Mouse (Mus musculus) heart, embryonic 15.5 days (tissue): Measurements from ENCODE around the gene Sdad1. TPM values are rescaled to one million over a fixed set of nuclear protein-coding genes. Genes with fewer than 3 reads are reported as not detected.

Experiments
- ATAC-seq: fragments of 200-750 bp; cut with Nextera tagmentation; replicated peaks from 2 replicates; pipeline ENCODE4 v1.8.0; 2017; ENCODE audit warnings: low read depth, moderate TSS enrichment; ENCODE audit not compliant: insufficient number of reproducible peaks, insufficient read depth, low FRiP score
- H3K27ac ChIP-seq: fragments of 300-500 bp; sonication (generic); 2 replicates; pipeline ENCODE4 v1.5.1; 2015; ENCODE audit warnings: mild to moderate bottlenecking, inconsistent platforms
- H3K27me3 ChIP-seq: fragments of 300-500 bp; sonication (generic); 2 replicates; pipeline ENCODE4 v1.6.1; 2015; ENCODE audit warnings: inconsistent platforms
- H3K36me3 ChIP-seq: fragments of 300-500 bp; sonication (generic); 2 replicates; pipeline ENCODE4 v1.6.1; 2015; ENCODE audit warnings: mild to moderate bottlenecking, inconsistent platforms
- H3K4me1 ChIP-seq: fragments of 300-500 bp; sonication (generic); replicated peaks from 2 replicates; pipeline ENCODE4 v1.6.1; 2015; ENCODE audit warnings: inconsistent platforms
- H3K4me2 ChIP-seq: fragments of 300-500 bp; sonication (generic); 2 replicates; pipeline ENCODE4 v1.6.1; 2015; ENCODE audit warnings: inconsistent platforms, mild to moderate bottlenecking, moderate library complexity
- H3K4me3 ChIP-seq: fragments of 300-500 bp; sonication (generic); 2 replicates; pipeline ENCODE4 v1.5.1; 2015; ENCODE audit warnings: mild to moderate bottlenecking, inconsistent platforms
- H3K9ac ChIP-seq: fragments of 300-500 bp; sonication (generic); 2 replicates; pipeline ENCODE4 v1.6.1; 2015; ENCODE audit warnings: mild to moderate bottlenecking, inconsistent platforms
- H3K9me3 ChIP-seq: fragments of 300-500 bp; sonication (generic); replicated peaks from 2 replicates; pipeline ENCODE4 v1.6.1; 2016; ENCODE audit warnings: inconsistent platforms
- WGBS: fragments of 180-500 bp; shearing (Covaris S2); methylation state at CpG from one replicate; pipeline ENCODE4 v1.1.7; 2015; ENCODE audit warnings: mixed read lengths; 5-methylcytosine and 5-hydroxymethylcytosine counted together
- polyA plus RNA-seq: library from polyadenylated mRNA; unstranded; fragments of >200 nt; fragmentation: Nextera tagmentation; extraction: Ambion mirVana; gene quantifications from 2 replicates; pipeline ENCODE4 v1.2.1, GENCODE M21; 2015

Gene Sdad1
- polyA plus RNA-seq, 1 experiment from 2014 or later = 20.0 TPM

GRCm38 (mm10) chr5:92263761-92264359, 46.4 kb downstream of the Sdad1 start:
- peaks cover under 1% of the 10 kb centered on the region; the same call in 1 of the 2 replicates for H3K27me3 ChIP-seq
- H3K4me3 ChIP-seq = no peak overlapping the region
- no peaks in the 10 kb centered on the region for H3K9me3 ChIP-seq
- no peak overlapping the region for H3K27ac ChIP-seq
- H3K4me1 ChIP-seq = peaks cover 10% of the 10 kb centered on the region
- peak; percentile 72 for ATAC-seq
- 20% methylated on average over 4 of the region's 4 CpGs for WGBS
- no peak overlapping the region for H3K4me2 ChIP-seq
- no peak overlapping the region for H3K9ac ChIP-seq
- no peaks in the 10 kb centered on the region for H3K36me3 ChIP-seq

DNA sequence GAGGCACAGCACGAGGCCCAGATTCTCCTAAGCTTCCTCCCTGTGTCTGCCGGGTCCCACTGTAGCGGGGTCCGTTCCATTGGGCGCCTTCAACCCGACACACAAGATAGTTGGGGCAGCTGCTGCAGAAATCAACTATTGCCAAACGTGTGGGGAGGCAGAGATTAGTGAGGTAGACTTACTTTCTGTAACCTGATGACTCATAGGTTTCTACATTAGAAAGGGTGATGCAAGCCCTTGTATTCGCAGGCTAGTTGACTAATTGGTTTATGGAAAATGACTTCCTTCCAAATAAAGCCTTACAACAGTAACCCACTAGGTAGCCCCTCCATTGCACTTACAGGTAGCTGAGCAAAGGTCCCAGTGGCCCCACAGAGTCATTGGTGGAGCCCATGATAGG, 47.6 kb downstream of the Sdad1 start:
- Histone ChIP-seq H3K4me1 (peaks cover 10% of the 10 kb centered on the region), H3K36me3 (no peaks in the 10 kb centered on the region), H3K4me3 (no peak overlapping the region), H3K9ac (no peak overlapping the region), H3K27ac (no peak overlapping the region), H3K9me3 (no peaks in the 10 kb centered on the region), H3K27me3 (peaks cover 3% of the 10 kb centered on the region; the same call in 1 of the 2 replicates), H3K4me2 (no peak overlapping the region)
- WGBS = 81% methylated on average over 8 of the region's 8 CpGs
- ATAC-seq = no peak

GRCm38 (mm10) chr5:92256218-92256617, 54.1 kb downstream of the Sdad1 start, which contains the start of gene Ppef2:
Ppef2 (minus strand) TSS chr5:92256278.
- WGBS = 32% methylated on average over 6 of the region's 6 CpGs
- H3K4me3 ChIP-seq = no peak within 1 kb of the TSS

DNA sequence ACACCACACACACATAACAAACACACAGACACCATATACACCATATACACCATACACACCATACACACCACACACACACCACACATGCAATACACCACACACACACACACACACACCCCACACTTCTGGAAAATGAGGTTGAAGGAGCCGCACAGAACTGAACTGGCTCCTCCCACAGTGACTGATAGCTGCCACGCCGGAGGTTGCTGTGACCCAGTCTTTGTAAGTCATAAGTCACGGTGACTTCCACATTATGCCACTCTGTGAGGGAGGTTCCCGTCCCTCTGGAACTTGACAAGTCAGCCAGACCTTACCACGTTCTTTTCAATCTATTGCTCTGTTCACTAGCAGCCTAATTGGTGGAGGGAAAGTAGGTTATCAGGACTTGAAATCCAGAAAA, 55.8 kb downstream of the Sdad1 start:
- ATAC-seq = no peak
- H3K27ac ChIP-seq = no peak overlapping the region
- 63% methylated on average over 6 of the region's 6 CpGs for WGBS
- no peak overlapping the region for H3K4me2 ChIP-seq
- no peaks in the 10 kb centered on the region for H3K36me3 ChIP-seq
- H3K4me1 ChIP-seq = peaks cover 4% of the 10 kb centered on the region
- no peak overlapping the region for H3K9ac ChIP-seq
- H3K27me3 ChIP-seq = peaks cover 3% of the 10 kb centered on the region; the same call in 1 of the 2 replicates
- H3K9me3 ChIP-seq = 0 out of 2 replicates have a peak, but pooled peaks cover 2% of the 10 kb centered on the region
- no peak overlapping the region for H3K4me3 ChIP-seq

More at GRCm38 (mm10) chr5:92256218-92256617, 54.1 kb downstream of the Sdad1 start, which contains the start of gene Ppef2:
- ATAC-seq = no peak
- Histone ChIP-seq H3K27ac (no peak within 1 kb of the TSS), H3K27me3 (peaks cover 3% of the 10 kb centered on the region; the same call in 1 of the 2 replicates), H3K9me3 (no peaks in the 10 kb centered on the region), H3K36me3 (no peaks in the 10 kb centered on the region), H3K4me2 (no peak within 1 kb of the TSS), H3K9ac (no peak within 1 kb of the TSS), H3K4me1 (peaks cover 4% of the 10 kb centered on the region)

GRCm38 (mm10) chr5:92252797-92253343, 57.4 kb downstream of the Sdad1 start:
- Histone ChIP-seq H3K36me3 (no peaks in the 10 kb centered on the region), H3K4me3 (no peak overlapping the region), H3K4me1 (peaks cover 4% of the 10 kb centered on the region), H3K27me3 (no peaks in the 10 kb centered on the region), H3K9me3 (0 out of 2 replicates have a peak, but pooled peaks cover 3% of the 10 kb centered on the region), H3K4me2 (peak overlapping the region; percentile 26; the same call in 1 of the 2 replicates), H3K27ac (no peak overlapping the region), H3K9ac (no peak overlapping the region)
- 19% methylated on average over 18 of the region's 18 CpGs for WGBS
- ATAC-seq = no peak

DNA sequence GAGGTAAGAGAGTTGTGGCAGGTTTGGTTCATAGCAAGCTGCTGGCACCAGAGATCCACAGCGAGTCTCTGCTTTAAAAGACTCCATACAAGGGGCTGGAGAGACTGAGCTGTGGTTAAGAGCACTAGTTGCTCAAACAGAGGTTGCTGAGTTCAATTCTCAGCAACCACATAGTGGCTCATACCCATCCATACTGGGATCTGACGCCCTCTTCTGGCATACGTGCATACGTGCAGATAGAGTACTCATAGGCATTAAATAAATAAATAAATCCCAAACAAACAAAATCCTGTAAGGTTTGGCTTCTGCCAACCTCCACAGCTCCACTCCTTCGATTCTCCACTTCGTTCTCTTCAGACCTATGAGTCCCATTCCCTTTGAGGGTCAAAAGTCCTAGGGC, 58.2 kb downstream of the Sdad1 start:
- no peaks in the 10 kb centered on the region for H3K27me3 ChIP-seq
- ATAC-seq = no peak
- peaks cover 4% of the 10 kb centered on the region for H3K4me1 ChIP-seq
- WGBS = 86% methylated on average over 6 of the region's 6 CpGs
- no peak overlapping the region for H3K9ac ChIP-seq
- no peak overlapping the region for H3K4me2 ChIP-seq
- no peaks in the 10 kb centered on the region for H3K36me3 ChIP-seq
- H3K4me3 ChIP-seq = no peak overlapping the region
- H3K27ac ChIP-seq = no peak overlapping the region
- H3K9me3 ChIP-seq = 0 out of 2 replicates have a peak, but pooled peaks cover 3% of the 10 kb centered on the region

- peaks cover 4% of the 10 kb centered on the region for H3K4me1 ChIP-seq
- H3K27me3 ChIP-seq = no peaks in the 10 kb centered on the region
- no peaks in the 10 kb centered on the region for H3K36me3 ChIP-seq
- H3K9ac ChIP-seq = no peak overlapping the region
- no peak overlapping the region for H3K27ac ChIP-seq
- 71% methylated on average over 11 of the region's 11 CpGs for WGBS
- H3K4me2 ChIP-seq = no peak overlapping the region
- H3K9me3 ChIP-seq = 0 out of 2 replicates have a peak, but pooled peaks cover 3% of the 10 kb centered on the region
- no peak overlapping the region for H3K4me3 ChIP-seq
- no peak for ATAC-seq
Measured at GRCm38 (mm10) chr5:92248614-92249013, 61.7 kb downstream of the Sdad1 start.

- Histone ChIP-seq H3K9ac (no peak overlapping the region), H3K4me3 (no peak overlapping the region), H3K36me3 (no peaks in the 10 kb centered on the region), H3K9me3 (0 out of 2 replicates have a peak, but pooled peaks cover 3% of the 10 kb centered on the region), H3K4me2 (no peak overlapping the region), H3K27ac (no peak overlapping the region), H3K27me3 (no peaks in the 10 kb centered on the region), H3K4me1 (no peaks in the 10 kb centered on the region)
- no peak for ATAC-seq
- 79% methylated on average over 9 of the region's 9 CpGs for WGBS
Measured at GRCm38 (mm10) chr5:92245483-92245882, 64.8 kb downstream of the Sdad1 start.

GRCm38 (mm10) chr5:92244900-92245299, 65.4 kb downstream of the Sdad1 start:
- H3K4me2 ChIP-seq = no peak overlapping the region
- H3K4me3 ChIP-seq = no peak overlapping the region
- 88% methylated on average over 2 of the region's 2 CpGs for WGBS
- 0 out of 2 replicates have a peak, but pooled peaks cover 3% of the 10 kb centered on the region for H3K9me3 ChIP-seq
- no peak overlapping the region for H3K9ac ChIP-seq
- no peaks in the 10 kb centered on the region for H3K36me3 ChIP-seq
- H3K27me3 ChIP-seq = no peaks in the 10 kb centered on the region
- H3K4me1 ChIP-seq = peaks cover under 1% of the 10 kb centered on the region; the same call in 1 of the 2 replicates
- no peak for ATAC-seq
- H3K27ac ChIP-seq = no peak overlapping the region

GRCm38 (mm10) chr5:92240769-92241168, 69.5 kb downstream of the Sdad1 start:
- WGBS = 87% methylated on average over 12 of the region's 12 CpGs
- H3K4me2 ChIP-seq = no peak overlapping the region
- no peaks in the 10 kb centered on the region for H3K27me3 ChIP-seq
- no peaks in the 10 kb centered on the region for H3K36me3 ChIP-seq
- H3K4me3 ChIP-seq = no peak overlapping the region
- H3K27ac ChIP-seq = no peak overlapping the region
- ATAC-seq = no peak
- peaks cover 4% of the 10 kb centered on the region; the same call in 1 of the 2 replicates for H3K4me1 ChIP-seq
- H3K9me3 ChIP-seq = no peaks in the 10 kb centered on the region
- H3K9ac ChIP-seq = no peak overlapping the region

- no peak overlapping the region for H3K27ac ChIP-seq
- ATAC-seq = no peak
- H3K27me3 ChIP-seq = no peaks in the 10 kb centered on the region
- WGBS = 43% methylated on average over 29 of the region's 29 CpGs
- H3K9me3 ChIP-seq = no peaks in the 10 kb centered on the region
- H3K4me1 ChIP-seq = peaks cover 4% of the 10 kb centered on the region; the same call in 1 of the 2 replicates
- 0 out of 2 replicates have a peak overlapping the region, but pooled peaks have one; percentile 9 for H3K4me3 ChIP-seq
- H3K9ac ChIP-seq = 0 out of 2 replicates have a peak overlapping the region, but pooled peaks have one; percentile 13
- peak overlapping the region; percentile 46 for H3K4me2 ChIP-seq
- H3K36me3 ChIP-seq = no peaks in the 10 kb centered on the region
Measured at GRCm38 (mm10) chr5:92239333-92240232, 70.7 kb downstream of the Sdad1 start.
